Mouse (Mus musculus) embryo, embryonic 11.5 days (tissue): Measurements from ENCODE around the gene Ttc28.

Experiments used
- DNase-seq: peaks from one replicate; pipeline ENCODE4 v3.0.0-alpha.2; 2012; ENCODE audit warnings: low read depth, low spot score

The Ttc28 gene

GRCm38 (mm10) chr5:110879042-110879441 is 561 bp upstream of the Ttc28 start:
- no peak for DNase-seq

DNA sequence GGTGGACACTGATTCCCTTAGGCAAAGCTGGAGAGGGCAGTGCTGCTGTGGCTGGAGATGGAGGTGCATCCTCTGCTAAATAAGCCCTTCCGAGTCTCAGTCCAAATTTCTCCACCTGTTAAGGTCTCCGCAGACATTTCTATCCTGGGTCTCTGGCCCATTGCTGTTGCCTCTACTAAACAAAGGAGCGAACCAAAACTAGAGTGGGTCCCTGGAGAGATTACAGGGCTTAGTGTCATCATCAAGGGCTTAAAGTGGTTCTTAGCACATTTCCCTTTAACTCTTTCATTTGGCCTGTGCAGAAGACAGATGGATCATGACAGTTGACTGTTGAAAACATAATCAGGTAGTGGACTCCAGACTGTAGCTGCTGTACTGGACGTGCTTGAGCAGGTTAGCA is 9.0 kb downstream of the Ttc28 start:
- DNase-seq, result no peak

GRCm38 (mm10) chr5:110889945-110890344 is 10.3 kb downstream of the Ttc28 start:
- DNase-seq, result no peak

GRCm38 (mm10) chr5:110890561-110890960 is 11.0 kb downstream of the Ttc28 start:
- no peak for DNase-seq

DNA sequence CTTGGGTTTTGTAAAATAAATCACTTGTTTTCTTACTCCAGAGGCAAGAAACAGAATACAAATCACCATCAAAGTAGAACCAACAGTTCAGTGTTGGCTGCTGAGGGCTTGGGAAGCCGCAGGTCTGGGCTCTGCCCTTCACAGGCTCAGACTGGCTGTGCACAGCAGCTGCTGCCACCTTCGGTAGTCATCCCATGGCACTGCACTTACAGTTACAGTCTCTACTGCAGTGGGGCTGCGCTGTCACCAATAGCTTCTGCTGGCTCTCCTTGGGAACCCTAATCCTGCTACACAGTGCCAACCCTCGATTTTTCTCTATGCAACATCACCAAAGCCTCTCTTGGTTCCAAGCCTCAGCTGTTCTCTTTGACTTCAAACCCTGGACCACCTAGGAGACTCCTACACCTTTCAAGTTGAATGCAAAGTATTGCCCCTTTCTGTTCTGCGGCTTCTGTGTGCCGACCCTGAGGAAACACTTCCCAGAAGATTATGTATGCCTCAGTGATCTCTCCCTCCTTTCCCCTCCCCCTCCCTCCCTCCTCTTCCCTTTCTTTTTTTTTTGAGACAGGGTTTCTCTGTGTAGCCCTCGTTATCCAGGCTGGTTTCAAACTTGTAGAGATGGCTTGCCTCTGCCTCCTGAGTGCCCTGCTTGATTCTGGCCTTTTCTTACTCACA is 17.6 kb downstream of the Ttc28 start:
- DNase-seq, result no peak

- DNase-seq, result peak; percentile 44
These were observed 18.6 kb downstream of the Ttc28 start for GRCm38 (mm10) chr5:110898169-110898568.

DNA sequence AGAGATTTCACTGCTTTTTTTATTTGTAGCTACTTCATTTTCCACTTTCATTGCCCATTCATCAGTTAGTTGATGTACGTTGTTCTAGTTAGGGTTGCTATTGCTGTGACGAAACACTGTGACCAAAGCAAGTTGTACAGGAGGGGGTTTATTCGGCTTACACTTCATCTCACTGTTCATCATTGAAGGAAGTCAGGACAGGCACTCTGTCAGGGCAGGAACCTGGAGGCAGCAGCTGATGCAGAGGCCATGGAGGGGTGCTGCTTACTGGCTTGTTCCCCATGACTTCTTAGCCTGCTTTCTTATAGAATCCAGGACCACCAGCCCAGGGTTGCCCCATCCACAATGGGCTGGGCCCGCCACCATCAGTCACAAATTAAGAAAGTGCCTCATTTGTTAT is 19.2 kb downstream of the Ttc28 start:
- no peak for DNase-seq

DNA sequence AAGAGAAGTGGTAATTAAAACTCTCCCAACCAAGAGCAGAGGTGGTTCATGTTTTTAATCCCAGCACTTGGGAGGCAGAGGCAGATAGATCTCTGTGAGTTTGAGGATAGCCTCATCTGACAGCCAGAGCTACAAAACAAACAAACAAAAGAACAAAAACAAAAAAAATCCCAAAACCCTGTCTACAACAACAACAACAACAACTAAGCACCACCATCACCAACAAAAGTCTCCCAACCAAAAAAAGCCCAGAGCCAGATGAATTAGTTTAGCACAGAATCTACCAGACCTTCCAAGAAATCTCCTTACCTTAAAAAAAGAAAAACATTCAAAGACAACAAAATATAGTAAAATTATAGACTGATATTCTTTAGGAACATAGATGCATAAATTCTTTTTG is 20.7 kb downstream of the Ttc28 start:
- no peak for DNase-seq

- no peak for DNase-seq
These were observed 27.1 kb downstream of the Ttc28 start for GRCm38 (mm10) chr5:110906708-110907107.

- DNase-seq, result no peak
These were observed 29.3 kb downstream of the Ttc28 start for GRCm38 (mm10) chr5:110908879-110909278.

DNA sequence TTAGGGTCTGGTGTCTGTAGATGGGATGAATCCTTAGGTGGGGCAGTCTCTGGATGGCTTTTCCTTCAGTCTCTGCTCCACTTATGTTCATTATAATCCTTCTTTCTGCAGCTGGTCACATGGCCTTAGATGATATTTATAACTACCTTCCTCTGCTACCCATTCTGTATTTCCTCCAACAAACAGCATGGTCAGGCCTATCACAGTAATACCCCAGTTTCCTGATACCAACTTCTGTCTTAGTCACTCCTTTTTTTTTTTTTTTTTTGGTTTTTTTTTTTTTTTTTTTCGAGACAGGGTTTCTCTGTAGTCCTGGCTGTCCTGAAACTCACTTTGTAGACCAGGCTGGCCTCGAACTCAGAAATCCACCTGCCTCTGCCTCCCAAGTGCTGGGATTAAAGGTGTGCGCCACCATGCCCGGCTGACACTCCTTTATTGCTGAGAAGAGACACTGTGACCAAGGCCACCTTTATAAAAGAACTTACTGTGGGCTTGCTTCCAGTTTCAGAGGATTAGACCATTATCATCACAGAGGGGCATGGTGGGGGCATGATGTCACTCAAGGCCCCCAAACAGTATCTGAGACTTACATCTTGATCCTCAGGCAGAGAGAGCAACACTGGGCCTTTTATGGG is 30.5 kb downstream of the Ttc28 start:
- DNase-seq, result no peak

- DNase-seq, result no peak
These were observed 35.3 kb downstream of the Ttc28 start for GRCm38 (mm10) chr5:110914859-110915258.

GRCm38 (mm10) chr5:110916241-110916640 is 36.6 kb downstream of the Ttc28 start:
- DNase-seq, result no peak

GRCm38 (mm10) chr5:110919541-110919940 is 39.9 kb downstream of the Ttc28 start:
- no peak for DNase-seq

GRCm38 (mm10) chr5:110923336-110923735 is 43.7 kb downstream of the Ttc28 start:
- no peak for DNase-seq

DNA sequence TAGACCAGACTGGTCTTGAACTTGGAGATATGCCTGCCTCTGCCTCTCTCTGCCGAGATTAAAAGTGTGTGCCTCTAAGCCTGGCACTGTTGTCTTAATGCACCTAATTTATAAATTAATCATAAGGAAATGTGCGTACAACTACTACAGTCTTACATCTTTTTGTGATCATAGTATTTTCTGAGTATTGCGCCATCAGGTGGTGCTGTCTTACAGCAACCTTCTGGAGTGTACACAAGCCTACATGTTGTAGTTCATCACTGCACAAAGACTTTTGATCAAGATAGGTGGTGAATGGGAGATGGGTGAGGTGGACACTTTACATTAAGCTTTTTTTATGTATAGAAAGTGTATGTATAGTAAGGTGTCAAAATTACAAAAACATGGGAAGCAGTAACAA is 45.0 kb downstream of the Ttc28 start:
- DNase-seq, result no peak

- DNase-seq, result no peak
These were observed 46.2 kb downstream of the Ttc28 start for GRCm38 (mm10) chr5:110925804-110926203.

- no peak for DNase-seq
These were observed 48.7 kb downstream of the Ttc28 start for GRCm38 (mm10) chr5:110928289-110928688.

DNA sequence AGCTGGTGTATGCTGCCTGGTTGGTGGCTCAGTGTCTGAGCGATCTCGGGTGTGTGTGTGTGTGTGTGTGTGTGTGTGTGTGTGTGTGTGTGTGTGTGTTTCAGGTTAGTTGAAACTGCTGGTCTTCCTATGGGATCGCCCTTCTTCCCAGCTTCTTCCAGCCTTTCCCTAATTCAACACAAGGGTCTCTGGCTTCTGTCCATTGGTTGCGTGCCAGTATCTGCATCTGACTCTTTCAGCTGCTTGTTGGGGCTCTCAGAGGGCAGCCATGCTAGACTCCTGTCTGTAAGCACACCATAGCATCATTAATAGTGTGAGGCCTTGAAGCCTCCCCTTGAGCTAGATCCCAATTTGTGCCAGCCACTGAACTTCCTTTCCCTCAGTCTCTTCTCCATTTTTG is 49.7 kb downstream of the Ttc28 start:
- DNase-seq, result no peak

DNA sequence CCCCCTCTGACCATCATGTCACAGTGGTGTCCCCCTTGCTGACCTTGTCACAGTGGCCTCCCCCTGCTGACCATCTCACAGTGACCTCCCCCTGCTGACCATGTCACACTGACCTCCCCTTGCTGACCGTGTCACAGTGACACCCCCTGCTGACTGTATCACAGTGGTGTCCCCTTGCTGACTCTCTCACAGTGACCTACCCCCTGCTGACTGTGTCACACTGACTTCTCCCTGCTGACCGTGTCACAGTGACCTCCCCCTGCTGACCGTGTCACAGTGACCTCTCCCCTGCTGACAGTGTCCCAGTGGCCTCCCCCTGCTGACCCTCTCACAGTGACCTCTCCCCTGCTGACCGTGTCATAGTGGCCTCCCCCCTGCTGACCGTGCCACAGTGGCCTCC is 57.0 kb downstream of the Ttc28 start:
- no peak for DNase-seq

DNA sequence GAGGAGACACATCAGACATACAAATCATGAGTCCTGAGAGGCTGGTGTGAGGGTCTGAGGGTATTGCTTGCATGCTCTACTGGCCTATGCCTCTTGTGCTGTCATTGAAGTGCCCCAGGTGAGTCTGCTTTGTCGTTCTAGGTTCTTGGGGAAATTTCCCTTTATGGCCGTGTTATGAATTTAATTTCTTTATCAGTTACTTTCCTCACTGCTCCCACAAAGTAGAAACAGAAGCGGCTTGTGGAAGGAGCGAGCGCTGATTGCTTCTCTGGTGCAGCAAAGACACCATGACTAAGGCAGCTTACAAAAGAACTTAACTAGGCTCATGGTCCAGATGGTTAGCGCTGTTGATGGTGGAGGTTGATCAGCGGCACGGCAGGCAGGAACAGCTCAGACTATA is 64.7 kb downstream of the Ttc28 start:
- no peak for DNase-seq

GRCm38 (mm10) chr5:110948476-110949399 is 69.1 kb downstream of the Ttc28 start:
- no peak for DNase-seq

DNA sequence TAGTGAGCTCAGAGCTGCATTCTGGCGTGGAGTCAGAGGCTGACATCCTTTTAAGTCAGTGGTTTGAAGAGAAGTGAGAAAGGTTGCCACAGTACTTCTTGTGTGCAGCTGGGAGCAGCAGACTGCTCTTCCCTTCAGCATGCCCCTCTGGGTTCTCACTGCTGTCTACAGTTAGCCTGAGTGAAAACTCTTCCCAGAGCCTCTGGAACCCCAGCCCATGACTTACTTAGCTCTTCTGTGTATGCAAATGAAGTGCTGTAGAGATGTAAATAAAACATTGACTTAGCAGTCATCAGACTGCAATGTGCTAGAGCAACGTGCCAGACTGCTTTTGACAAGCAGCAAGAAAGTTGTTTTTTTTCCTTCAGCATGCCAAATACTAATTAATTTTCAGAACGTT is 70.2 kb downstream of the Ttc28 start:
- DNase-seq, result no peak
